Mouse (Mus musculus) kidney, postnatal 0 days (tissue): ENCODE measurements around the gene Grap. TPM values are rescaled to one million over a fixed set of nuclear protein-coding genes. Genes with fewer than 3 reads are reported as not detected.
"Not testable (repeated sequence)": the region's sequence is repeated elsewhere in the genome, so short reads cannot be mapped to it uniquely, and the experiment has no call there.

Experiments used
- ATAC-seq: fragments of 200-750 bp; cut with Nextera tagmentation; replicated peaks from 2 replicates; pipeline ENCODE4 v1.8.0; 2017; ENCODE audit warnings: low read depth, moderate number of reproducible peaks, moderate TSS enrichment, moderate library complexity; ENCODE audit not compliant: low FRiP score
- DNase-seq: peaks from one replicate; pipeline ENCODE4 v3.0.0-alpha.2; 2016; ENCODE audit warnings: low spot score
- H3K27ac ChIP-seq: fragments of 300-500 bp; sonication (generic); 2 replicates; pipeline ENCODE4 v1.5.1; 2014; ENCODE audit warnings: mild to moderate bottlenecking
- H3K27me3 ChIP-seq: fragments of 300-500 bp; sonication (generic); 2 replicates; pipeline ENCODE4 v1.6.1; 2014; ENCODE audit warnings: low read length, mixed read lengths; ENCODE audit not compliant: insufficient read depth
- H3K36me3 ChIP-seq: fragments of 300-500 bp; sonication (generic); 2 replicates; pipeline ENCODE4 v1.6.1; 2014; ENCODE audit warnings: low read length, mixed read lengths; ENCODE audit not compliant: insufficient read depth
- H3K4me1 ChIP-seq: fragments of 300-500 bp; sonication (generic); replicated peaks from 2 replicates; pipeline ENCODE4 v1.6.1; 2014; ENCODE audit warnings: antibody characterized with exemption, low read length, mixed read lengths; ENCODE audit not compliant: insufficient read depth
- H3K4me2 ChIP-seq: fragments of 300-500 bp; sonication (generic); 2 replicates; pipeline ENCODE4 v1.6.1; 2014; ENCODE audit warnings: mild to moderate bottlenecking, low read length, moderate library complexity, mixed read lengths
- H3K4me3 ChIP-seq: fragments of 300-500 bp; sonication (generic); replicated peaks from 2 replicates; pipeline ENCODE4 v1.5.1; 2014; ENCODE audit warnings: low read depth, low read length
- H3K9ac ChIP-seq: fragments of 300-500 bp; sonication (generic); 2 replicates; pipeline ENCODE4 v1.6.1; 2014; ENCODE audit warnings: low read depth, low read length
- H3K9me3 ChIP-seq: fragments of 300-500 bp; sonication (generic); replicated peaks from 2 replicates; pipeline ENCODE4 v1.6.1; 2016; ENCODE audit warnings: low read length, inconsistent platforms, mixed read lengths
- CTCF ChIP-seq: IDR thresholded peaks from 2 replicates; pipeline ENCODE4 v1.5.1; 2016; ENCODE audit warnings: antibody characterized with exemption, low read depth, mild to moderate bottlenecking, moderate library complexity
- WGBS: fragments of 180-500 bp; shearing (Covaris S2); extraction: QIAGEN DNeasy Blood & Tissue Kit; methylation state at CpG from one replicate; pipeline ENCODE4 v1.1.7; 2014; 5-methylcytosine and 5-hydroxymethylcytosine counted together
- polyA plus RNA-seq: library from polyadenylated mRNA; unstranded; fragments of >200 nt; fragmentation: Nextera tagmentation; extraction: Ambion mirVana; gene quantifications from 2 replicates; pipeline ENCODE4 v1.2.1, GENCODE M21; 2015

Grap gene
- polyA plus RNA-seq, 1 experiment from 2014 or later = 8.2 TPM

GRCm38 (mm10) chr11:61637856-61638255 is 15.2 kb upstream of the Grap start:
- H3K4me2 ChIP-seq = no peak overlapping the region
- H3K4me3 ChIP-seq = no peak overlapping the region
- no peak for ATAC-seq
- no peak overlapping the region for H3K27ac ChIP-seq
- H3K9me3 ChIP-seq = no peaks in the 10 kb centered on the region
- H3K4me1 ChIP-seq = no peaks in the 10 kb centered on the region
- H3K27me3 ChIP-seq = no peaks in the 10 kb centered on the region
- no peaks in the 10 kb centered on the region for H3K36me3 ChIP-seq
- no peak for TF ChIP-seq CTCF
- no peak overlapping the region for H3K9ac ChIP-seq
- WGBS = 97% methylated on average over 3 of the region's 3 CpGs
- DNase-seq = no peak

- WGBS = 72% methylated on average over 12 of the region's 12 CpGs
- no peak overlapping the region for H3K4me2 ChIP-seq
- TF ChIP-seq CTCF = no peak
- ATAC-seq (no peak), DNase-seq (no peak)
- no peak overlapping the region for H3K27ac ChIP-seq
- H3K36me3 ChIP-seq = no peaks in the 10 kb centered on the region
- H3K27me3 ChIP-seq = no peaks in the 10 kb centered on the region
- no peaks in the 10 kb centered on the region for H3K4me1 ChIP-seq
- no peak overlapping the region for H3K4me3 ChIP-seq
- H3K9ac ChIP-seq = no peak overlapping the region
- no peaks in the 10 kb centered on the region for H3K9me3 ChIP-seq
Measured at GRCm38 (mm10) chr11:61638764-61639536, 14.1 kb upstream of the Grap start.

- no peaks in the 10 kb centered on the region for H3K36me3 ChIP-seq
- no peaks in the 10 kb centered on the region for H3K4me1 ChIP-seq
- no peaks in the 10 kb centered on the region for H3K27me3 ChIP-seq
- ATAC-seq (no peak), DNase-seq (no peak)
- H3K9me3 ChIP-seq = no peaks in the 10 kb centered on the region
- H3K4me3 ChIP-seq = no peak overlapping the region
- H3K27ac ChIP-seq = no peak overlapping the region
- 92% methylated on average over 5 of the region's 6 CpGs for WGBS
- no peak overlapping the region for H3K4me2 ChIP-seq
- TF ChIP-seq CTCF = no peak
- H3K9ac ChIP-seq = no peak overlapping the region
Measured at GRCm38 (mm10) chr11:61639601-61640177, 13.4 kb upstream of the Grap start.

GRCm38 (mm10) chr11:61640585-61640984 is 12.5 kb upstream of the Grap start:
- DNase-seq, H3K27me3 ChIP-seq, H3K4me2 ChIP-seq, H3K27ac ChIP-seq, ATAC-seq, H3K36me3 ChIP-seq, H3K9me3 ChIP-seq, H3K9ac ChIP-seq, H3K4me3 ChIP-seq, H3K4me1 ChIP-seq: not testable (repeated sequence)
- WGBS = 57% methylated on average over 9 of the region's 9 CpGs

- Histone ChIP-seq H3K4me1 (no peaks in the 10 kb centered on the region), H3K9ac (no peak overlapping the region), H3K36me3 (no peaks in the 10 kb centered on the region), H3K27ac (no peak overlapping the region), H3K4me3 (no peak overlapping the region), H3K27me3 (no peaks in the 10 kb centered on the region), H3K4me2 (no peak overlapping the region), H3K9me3 (no peaks in the 10 kb centered on the region)
- 88% methylated on average over 7 of the region's 7 CpGs for WGBS
- ATAC-seq (no peak), DNase-seq (no peak)
- TF ChIP-seq CTCF = no peak
Measured at GRCm38 (mm10) chr11:61642106-61642505, 11.0 kb upstream of the Grap start.

- WGBS = 66% methylated on average over 5 of the region's 5 CpGs
- ATAC-seq = no peak
Measured at GRCm38 (mm10) chr11:61643184-61643961, 9.7 kb upstream of the Grap start.

More at GRCm38 (mm10) chr11:61643184-61643961, 9.7 kb upstream of the Grap start:
- H3K27me3 ChIP-seq = no peaks in the 10 kb centered on the region
- H3K4me3 ChIP-seq = no peak overlapping the region
- no peaks in the 10 kb centered on the region for H3K4me1 ChIP-seq
- TF ChIP-seq CTCF = no peak
- no peak for DNase-seq
- H3K4me2 ChIP-seq = no peak overlapping the region
- H3K9ac ChIP-seq = no peak overlapping the region
- no peak overlapping the region for H3K27ac ChIP-seq
- no peaks in the 10 kb centered on the region for H3K36me3 ChIP-seq
- H3K9me3 ChIP-seq = no peaks in the 10 kb centered on the region
